Mouse (Mus musculus): ENCODE measurements around the gene Cebpb. TPM values are rescaled to one million over a fixed set of nuclear protein-coding genes. Genes with fewer than 3 reads are reported as not detected.
A peak's percentile ranks its signal among the peaks of the same experiment; 100 is the strongest.

Gene Cebpb
- polyA plus RNA-seq, 1 experiment: 227 TPM

DNA sequence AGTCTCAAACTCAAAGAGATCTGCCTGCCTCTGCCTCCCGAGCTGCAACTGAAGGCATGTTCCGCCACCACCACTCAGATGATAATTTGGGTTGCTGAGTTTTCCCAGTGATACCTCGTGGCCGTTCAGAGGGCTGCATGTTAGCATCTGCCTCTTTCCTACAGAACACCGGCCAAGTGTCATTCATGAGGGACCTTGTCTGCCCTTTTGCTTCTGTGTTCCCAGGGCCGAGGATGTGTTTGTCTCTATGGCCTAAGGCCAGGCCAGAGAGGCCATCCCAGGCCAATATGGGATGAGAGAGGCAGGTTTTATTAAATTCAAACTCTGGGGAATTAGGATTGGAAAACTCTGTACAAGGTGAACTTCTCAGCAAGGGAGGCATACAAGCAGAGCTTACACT is 25.6 kb downstream of the Cebpb start:
- H3K4me1 ChIP-seq (ENCODE audit: control insufficient read depth, insufficient read depth, insufficient read length, low read length): peaks cover 3% of the 10 kb centered on the region
- H3K4me3 ChIP-seq (ENCODE audit: insufficient read depth, low read depth, low read length): no peak overlapping the region
- H3K27ac ChIP-seq (replicated peaks; ENCODE audit: low read depth, low read length): peak overlapping the region; percentile 96

DNA sequence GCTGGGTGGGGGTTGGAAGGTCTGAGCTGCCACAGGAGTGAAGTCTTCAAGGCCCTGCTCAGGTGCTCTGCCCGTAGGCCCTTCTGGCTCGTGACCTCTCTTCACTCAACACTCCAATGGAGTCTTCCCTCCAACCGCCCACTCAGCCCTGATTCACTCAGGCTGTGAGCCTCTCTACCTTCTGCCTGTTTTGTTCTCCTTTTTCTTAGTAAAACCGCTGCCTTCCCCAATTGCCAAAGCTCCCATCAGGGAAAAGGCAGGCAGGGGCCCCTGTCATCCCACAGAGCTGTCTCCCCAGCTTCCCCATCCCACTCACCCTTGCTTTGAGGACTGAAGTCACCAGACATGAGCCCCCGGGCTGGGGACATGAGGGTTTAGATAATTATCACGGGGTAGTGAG is 26.3 kb downstream of the Cebpb start:
- peak overlapping the region; percentile 96 for H3K27ac ChIP-seq (replicated peaks; ENCODE audit: low read depth, low read length)
- no peak overlapping the region for H3K4me3 ChIP-seq (ENCODE audit: insufficient read depth, low read depth, low read length)
- peaks cover 3% of the 10 kb centered on the region for H3K4me1 ChIP-seq (ENCODE audit: control insufficient read depth, insufficient read depth, insufficient read length, low read length)

DNA sequence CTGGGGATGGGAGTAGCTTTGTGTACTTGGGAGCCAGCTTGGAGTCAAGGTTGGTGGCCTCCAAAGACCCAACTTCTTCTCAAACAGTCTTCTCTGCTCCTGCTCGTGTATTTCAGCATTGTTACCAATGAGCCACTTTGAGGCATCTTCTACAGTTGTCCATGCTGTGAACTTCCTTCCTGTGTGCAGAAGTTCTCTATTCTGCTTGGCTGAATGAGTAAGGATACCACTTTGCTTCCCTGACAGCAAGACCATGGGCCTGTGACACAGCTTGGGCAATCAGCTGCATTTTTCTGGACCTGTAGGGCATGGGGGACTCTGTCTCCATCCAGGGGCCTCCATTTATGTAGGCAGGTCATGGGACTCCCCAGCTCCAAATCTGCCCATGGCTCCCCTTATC is 28.5 kb downstream of the Cebpb start:
- H3K4me3 ChIP-seq (ENCODE audit: insufficient read depth, low read depth, low read length): no peak overlapping the region
- peaks cover 5% of the 10 kb centered on the region for H3K4me1 ChIP-seq (ENCODE audit: control insufficient read depth, insufficient read depth, insufficient read length, low read length)
- no peak overlapping the region for H3K27ac ChIP-seq (replicated peaks; ENCODE audit: low read depth, low read length)

DNA sequence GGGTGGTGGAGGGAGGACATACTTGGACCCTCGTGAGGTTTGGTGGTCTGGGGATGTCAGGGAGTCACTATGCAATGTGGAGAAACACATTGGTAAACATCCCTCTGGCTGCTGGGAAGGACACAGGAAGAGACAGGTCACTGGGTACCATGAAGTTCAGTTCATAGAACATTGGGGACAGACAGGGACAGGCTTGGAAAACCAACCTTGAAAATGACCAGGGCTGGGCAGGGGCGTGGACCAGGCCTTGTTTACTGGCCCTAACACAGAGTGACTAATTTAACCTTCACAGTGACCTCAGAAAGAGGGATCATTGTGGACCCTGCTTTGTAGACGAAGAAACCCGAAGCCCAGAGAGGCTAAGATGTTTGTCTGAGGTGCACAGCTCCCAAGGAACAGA is 30.8 kb downstream of the Cebpb start:
- H3K4me3 ChIP-seq (ENCODE audit: insufficient read depth, low read depth, low read length): no peak overlapping the region
- peaks cover 13% of the 10 kb centered on the region for H3K4me1 ChIP-seq (ENCODE audit: control insufficient read depth, insufficient read depth, insufficient read length, low read length)
- no peak overlapping the region for H3K27ac ChIP-seq (replicated peaks; ENCODE audit: low read depth, low read length)

GRCm38 (mm10) chr2:167721159-167721882 is 32.6 kb downstream of the Cebpb start:
- H3K4me1 ChIP-seq (ENCODE audit: control insufficient read depth, insufficient read depth, insufficient read length, low read length): peaks cover 13% of the 10 kb centered on the region
- H3K27ac ChIP-seq (replicated peaks; ENCODE audit: low read depth, low read length): peak overlapping the region; percentile 83
- no peak overlapping the region for H3K4me3 ChIP-seq (ENCODE audit: insufficient read depth, low read depth, low read length)

- H3K4me3 ChIP-seq (ENCODE audit: insufficient read depth, low read depth, low read length): no peak overlapping the region
- peaks cover 13% of the 10 kb centered on the region for H3K4me1 ChIP-seq (ENCODE audit: control insufficient read depth, insufficient read depth, insufficient read length, low read length)
- peak overlapping the region; percentile 93 for H3K27ac ChIP-seq (replicated peaks; ENCODE audit: low read depth, low read length)
Measured at GRCm38 (mm10) chr2:167722538-167722937, 33.8 kb downstream of the Cebpb start.

- Histone ChIP-seq H3K27ac (replicated peaks; ENCODE audit: low read depth, low read length) (peak overlapping the region; percentile 93), H3K4me3 (ENCODE audit: insufficient read depth, low read depth, low read length) (no peak overlapping the region), H3K4me1 (ENCODE audit: control insufficient read depth, insufficient read depth, insufficient read length, low read length) (peaks cover 13% of the 10 kb centered on the region)
Measured at GRCm38 (mm10) chr2:167723589-167724206, 35.0 kb downstream of the Cebpb start.

- peaks cover 13% of the 10 kb centered on the region for H3K4me1 ChIP-seq (ENCODE audit: control insufficient read depth, insufficient read depth, insufficient read length, low read length)
- no peak overlapping the region for H3K27ac ChIP-seq (replicated peaks; ENCODE audit: low read depth, low read length)
- no peak overlapping the region for H3K4me3 ChIP-seq (ENCODE audit: insufficient read depth, low read depth, low read length)
Measured at GRCm38 (mm10) chr2:167725879-167726278, 37.2 kb downstream of the Cebpb start.

- H3K4me1 ChIP-seq (ENCODE audit: control insufficient read depth, insufficient read depth, insufficient read length, low read length): peaks cover 11% of the 10 kb centered on the region
- no peak overlapping the region for H3K27ac ChIP-seq (replicated peaks; ENCODE audit: low read depth, low read length)
- H3K4me3 ChIP-seq (ENCODE audit: insufficient read depth, low read depth, low read length): no peak overlapping the region
Measured at GRCm38 (mm10) chr2:167727161-167727560, 38.4 kb downstream of the Cebpb start.

DNA sequence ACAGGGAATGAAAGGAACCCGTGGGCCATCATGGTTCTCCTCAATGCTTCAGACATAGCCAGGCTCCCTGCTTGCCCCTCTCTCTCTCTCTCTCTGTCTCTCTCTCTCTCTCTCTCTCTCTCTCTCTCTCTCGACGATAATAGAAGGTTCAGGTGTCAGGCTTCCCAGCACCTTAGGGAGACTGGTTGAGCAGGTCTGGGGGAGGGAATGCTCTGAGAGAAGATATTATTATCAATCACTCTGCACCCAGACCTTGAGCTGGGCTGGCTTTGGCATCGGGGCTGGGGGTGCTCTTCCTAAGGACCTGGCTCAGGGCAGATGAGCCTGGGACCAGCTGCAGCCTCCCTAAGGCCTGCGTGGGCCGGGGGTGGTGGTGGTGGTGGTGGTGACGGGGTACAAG is 41.3 kb downstream of the Cebpb start:
- H3K4me1 ChIP-seq (ENCODE audit: control insufficient read depth, insufficient read depth, insufficient read length, low read length): no peaks in the 10 kb centered on the region
- H3K4me3 ChIP-seq (ENCODE audit: insufficient read depth, low read depth, low read length): no peak overlapping the region
- H3K27ac ChIP-seq (replicated peaks; ENCODE audit: low read depth, low read length): no peak overlapping the region

- no peak overlapping the region for H3K4me3 ChIP-seq (ENCODE audit: insufficient read depth, low read depth, low read length)
- no peak overlapping the region for H3K27ac ChIP-seq (replicated peaks; ENCODE audit: low read depth, low read length)
- no peaks in the 10 kb centered on the region for H3K4me1 ChIP-seq (ENCODE audit: control insufficient read depth, insufficient read depth, insufficient read length, low read length)
Measured at GRCm38 (mm10) chr2:167731149-167731548, 42.4 kb downstream of the Cebpb start.

- Histone ChIP-seq H3K4me1 (ENCODE audit: control insufficient read depth, insufficient read depth, insufficient read length, low read length) (no peaks in the 10 kb centered on the region), H3K4me3 (ENCODE audit: insufficient read depth, low read depth, low read length) (no peak overlapping the region), H3K27ac (replicated peaks; ENCODE audit: low read depth, low read length) (no peak overlapping the region)
Measured at GRCm38 (mm10) chr2:167734861-167735260, 46.1 kb downstream of the Cebpb start.

GRCm38 (mm10) chr2:167739030-167739429 is 50.3 kb downstream of the Cebpb start:
- Histone ChIP-seq H3K27ac (replicated peaks; ENCODE audit: low read depth, low read length) (no peak overlapping the region), H3K4me1 (ENCODE audit: control insufficient read depth, insufficient read depth, insufficient read length, low read length) (no peaks in the 10 kb centered on the region), H3K4me3 (ENCODE audit: insufficient read depth, low read depth, low read length) (no peak overlapping the region)

Measured in brown adipose tissue, adult 24 weeks (tissue).